Mouse (Mus musculus) cerebellum, postnatal 25 days (tissue): ENCODE measurements around the gene Gm15140.
"Not testable (repeated sequence)": the region's sequence is repeated elsewhere in the genome, so short reads cannot be mapped to it uniquely, and the experiment has no call there.

ENCODE experiments used
- DNase-seq, 2 experiments: peaks; one replicate each; pipeline ENCODE4 v3.0.0; 2021; ENCODE audit warnings: mixed read lengths in 2 of 2

Gm15140 gene

DNA sequence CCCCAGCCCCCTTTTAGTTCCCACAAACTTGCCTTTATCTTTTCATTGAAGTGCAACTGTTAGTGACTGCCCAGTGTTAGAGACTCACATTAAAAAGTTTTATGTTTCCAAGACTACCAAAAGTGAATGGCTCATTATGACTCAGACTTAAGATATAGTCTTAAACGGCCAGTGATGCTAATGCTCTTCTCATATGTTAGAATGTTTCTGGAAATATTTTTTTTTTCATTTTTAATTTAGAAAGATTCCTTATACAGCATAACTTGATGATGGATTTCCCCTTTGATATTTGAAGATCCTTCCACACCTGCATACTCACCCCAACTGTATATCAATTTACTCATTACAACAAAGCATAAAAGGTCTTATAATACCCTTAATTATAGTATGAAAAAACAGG is at the start of gene Gm15140:
Gene Gm15140 (minus strand): TSS at position 101 of the 400 bp plus-strand sequence.
- not testable (repeated sequence) for DNase-seq
